Mouse (Mus musculus) thymus, adult 2 months (tissue): ENCODE measurements around the gene Relch. TPM values are rescaled to one million over a fixed set of nuclear protein-coding genes. Genes with fewer than 3 reads are reported as not detected.

ENCODE experiments used
- DNase-seq: peaks from one replicate; pipeline ENCODE4 v3.0.0; 2021
- H3K27ac ChIP-seq: fragments of 200-500 bp; 2 replicates; pipeline ENCODE4 v1.5.1; 2012; ENCODE audit warnings: low read length, control low read depth; ENCODE audit not compliant: control insufficient read depth, insufficient read depth
- H3K27me3 ChIP-seq: fragments of 200-500 bp; 2 replicates; pipeline ENCODE4 v1.6.1; 2012; ENCODE audit warnings: mild to moderate bottlenecking, low read length, moderate library complexity, mixed read lengths; ENCODE audit not compliant: control insufficient read depth, insufficient read depth
- H3K36me3 ChIP-seq: fragments of 200-500 bp; 2 replicates; pipeline ENCODE4 v1.6.1; 2012; ENCODE audit warnings: mild to moderate bottlenecking, low read length, moderate library complexity; ENCODE audit not compliant: control insufficient read depth, insufficient read depth
- H3K4me1 ChIP-seq: fragments of 200-500 bp; replicated peaks from 2 replicates; pipeline ENCODE4 v1.6.1; 2012; ENCODE audit warnings: low read length; ENCODE audit not compliant: control insufficient read depth, insufficient read depth
- H3K4me3 ChIP-seq: fragments of 200-500 bp; 2 replicates; pipeline ENCODE4 v1.5.1; 2012; ENCODE audit warnings: mild to moderate bottlenecking, low read length, control low read depth, moderate library complexity; ENCODE audit not compliant: control insufficient read depth, insufficient read depth
- CTCF ChIP-seq: fragments of 200-500 bp; IDR thresholded peaks from 2 replicates; pipeline ENCODE4 v1.5.1; 2012; ENCODE audit warnings: mild to moderate bottlenecking, control low read depth, low read length, moderate library complexity, borderline replicate concordance; ENCODE audit not compliant: control insufficient read depth, poor library complexity, insufficient read depth; ENCODE audit errors: extremely low read depth
- POLR2A ChIP-seq: fragments of 200-500 bp; IDR thresholded peaks from 2 replicates; pipeline ENCODE4 v1.6.1; 2012; ENCODE audit warnings: mild to moderate bottlenecking, low read length, control low read depth, moderate library complexity; ENCODE audit not compliant: control insufficient read depth, poor library complexity, insufficient read depth; ENCODE audit errors: extremely low read depth
- WGBS: fragments of 180-500 bp; shearing (Covaris S2); methylation state at CpG from one replicate; pipeline ENCODE4 v1.1.7; 2018; 5-methylcytosine and 5-hydroxymethylcytosine counted together
- polyA plus RNA-seq: library from polyadenylated mRNA; depleted of rRNA; stranded (reverse); fragments of >200 nt; gene quantifications from 2 replicates; pipeline ENCODE4 v1.2.3, GENCODE M21; 2012; rRNA removed

Gene Relch
- polyA plus RNA-seq = 40.4 and 41.4 TPM in 2 replicates

- TF ChIP-seq POLR2A (peak; percentile 93), CTCF (peak; percentile 56; the same call in 1 of the 2 replicates)
- no peaks in the 10 kb centered on the region for H3K27me3 ChIP-seq
- peak within 1 kb of the TSS; percentile 51; the same call in 1 of the 2 replicates for H3K27ac ChIP-seq
- 0% methylated on average over 41 of the region's 41 CpGs for WGBS
- peak; percentile 98 for DNase-seq
- H3K4me3 ChIP-seq = peak within 1 kb of the TSS; percentile 93
- peaks cover 5% of the 10 kb centered on the region for H3K4me1 ChIP-seq
- no peaks in the 10 kb centered on the region for H3K36me3 ChIP-seq
Observed at GRCm38 (mm10) chr1:105663171-105663961, at the start of gene Relch, which contains the start of gene Pign. TSS of gene Relch (plus strand) at chr1:105663861. TSS of gene Pign (minus strand) at chr1:105663677.

GRCm38 (mm10) chr1:105630481-105630880 lies 33.2 kb upstream of the Relch start:
- no peak for DNase-seq
- WGBS = 46% methylated on average over 3 of the region's 3 CpGs
- no peak overlapping the region for H3K4me3 ChIP-seq

GRCm38 (mm10) chr1:105644093-105644492 lies 19.6 kb upstream of the Relch start:
- Histone ChIP-seq H3K36me3 (peaks cover 3% of the 10 kb centered on the region; the same call in 1 of the 2 replicates), H3K4me1 (no peaks in the 10 kb centered on the region), H3K27ac (no peak overlapping the region), H3K4me3 (no peak overlapping the region), H3K27me3 (no peaks in the 10 kb centered on the region)
- DNase-seq = no peak
- WGBS = 96% methylated on average over 3 of the region's 3 CpGs
- TF ChIP-seq CTCF (no peak), POLR2A (no peak)

More at GRCm38 (mm10) chr1:105630481-105630880, 33.2 kb upstream of the Relch start:
- TF ChIP-seq CTCF (no peak), POLR2A (no peak)
- Histone ChIP-seq H3K27ac (no peak overlapping the region), H3K27me3 (no peaks in the 10 kb centered on the region), H3K36me3 (no peaks in the 10 kb centered on the region), H3K4me1 (no peaks in the 10 kb centered on the region)

GRCm38 (mm10) chr1:105650650-105651049 lies 13.0 kb upstream of the Relch start:
- Histone ChIP-seq H3K27me3 (no peaks in the 10 kb centered on the region), H3K4me1 (no peaks in the 10 kb centered on the region), H3K27ac (no peak overlapping the region), H3K36me3 (no peaks in the 10 kb centered on the region; the same call in 1 of the 2 replicates), H3K4me3 (no peak overlapping the region)
- WGBS = 88% methylated on average over 1 of the region's 1 CpGs
- TF ChIP-seq CTCF (no peak), POLR2A (no peak)
- DNase-seq = no peak

GRCm38 (mm10) chr1:105653981-105654380 lies 9.7 kb upstream of the Relch start:
- H3K27me3 ChIP-seq = no peaks in the 10 kb centered on the region
- 97% methylated on average over 1 of the region's 1 CpGs for WGBS
- no peak overlapping the region for H3K4me3 ChIP-seq
- H3K36me3 ChIP-seq = no peaks in the 10 kb centered on the region
- no peak for DNase-seq
- no peaks in the 10 kb centered on the region for H3K4me1 ChIP-seq
- no peak overlapping the region for H3K27ac ChIP-seq
- TF ChIP-seq POLR2A = no peak

- TF ChIP-seq POLR2A (no peak), CTCF (no peak)
Observed at GRCm38 (mm10) chr1:105660015-105660414, 3.6 kb upstream of the Relch start.

More at GRCm38 (mm10) chr1:105660015-105660414, 3.6 kb upstream of the Relch start:
- WGBS = 25% methylated on average over 3 of the region's 3 CpGs
- DNase-seq = peak; percentile 46
- no peaks in the 10 kb centered on the region for H3K4me1 ChIP-seq
- H3K36me3 ChIP-seq = no peaks in the 10 kb centered on the region
- H3K27ac ChIP-seq = no peak overlapping the region
- H3K4me3 ChIP-seq = no peak overlapping the region
- H3K27me3 ChIP-seq = no peaks in the 10 kb centered on the region
